Mouse (Mus musculus): ENCODE results near the gene Miox.
A peak's percentile ranks its signal among the peaks of the same experiment; 100 is the strongest.

Miox gene

GRCm38 (mm10) chr15:89321264-89321663 lies 12.9 kb upstream of the Miox start:
- DNase-seq = no peak

- DNase-seq = no peak
These were observed 11.3 kb upstream of the Miox start, which contains the start of gene Adm2 for GRCm38 (mm10) chr15:89322670-89323522. Gene Adm2, plus strand, starts transcription at chr15:89322720.

- no peak for DNase-seq
These were observed 10.5 kb upstream of the Miox start for GRCm38 (mm10) chr15:89323656-89324055.

GRCm38 (mm10) chr15:89326441-89326840 lies 7.8 kb upstream of the Miox start:
- no peak for DNase-seq

GRCm38 (mm10) chr15:89334774-89335537 lies 758 bp downstream of the Miox start:
- DNase-seq = no peak

GRCm38 (mm10) chr15:89336422-89336821 lies 2.2 kb downstream of the Miox start:
- no peak for DNase-seq

- DNase-seq = no peak
These were observed 5.5 kb downstream of the Miox start for GRCm38 (mm10) chr15:89339696-89340095.

- DNase-seq = no peak
These were observed 5.9 kb downstream of the Miox start for GRCm38 (mm10) chr15:89340136-89340535.

GRCm38 (mm10) chr15:89341678-89342077 lies 7.5 kb downstream of the Miox start:
- no peak for DNase-seq

GRCm38 (mm10) chr15:89343325-89343724 lies 9.1 kb downstream of the Miox start:
- DNase-seq = peak; percentile 36

- peak; percentile 45 for DNase-seq
These were observed 16.2 kb downstream of the Miox start for GRCm38 (mm10) chr15:89350447-89350846.

GRCm38 (mm10) chr15:89351302-89351701 lies 17.1 kb downstream of the Miox start:
- DNase-seq = no peak

GRCm38 (mm10) chr15:89352054-89352453 lies 17.9 kb downstream of the Miox start:
- DNase-seq = no peak

GRCm38 (mm10) chr15:89352795-89353194 lies 18.6 kb downstream of the Miox start:
- DNase-seq = no peak

GRCm38 (mm10) chr15:89353837-89354236 lies 19.6 kb downstream of the Miox start:
- no peak for DNase-seq

GRCm38 (mm10) chr15:89354455-89354854 lies 20.3 kb downstream of the Miox start:
- no peak for DNase-seq

GRCm38 (mm10) chr15:89355241-89356187 lies 21.3 kb downstream of the Miox start, which contains the start of the genes Lmf2 and Ncaph2:
Gene Lmf2, minus strand, starts transcription at chr15:89355659.
Gene Ncaph2, plus strand, starts transcription at chr15:89355719.
- DNase-seq = peak; percentile 97

- DNase-seq = peak; percentile 79
These were observed 22.2 kb downstream of the Miox start for GRCm38 (mm10) chr15:89356372-89356771.

GRCm38 (mm10) chr15:89358784-89359183 lies 24.6 kb downstream of the Miox start:
- no peak for DNase-seq

- peak; percentile 85 for DNase-seq
These were observed 28.9 kb downstream of the Miox start for GRCm38 (mm10) chr15:89363051-89363450.

- no peak for DNase-seq
These were observed 30.9 kb downstream of the Miox start for GRCm38 (mm10) chr15:89365141-89365551.

GRCm38 (mm10) chr15:89372068-89372467 lies 37.9 kb downstream of the Miox start:
- no peak for DNase-seq

- no peak for DNase-seq
These were observed 38.3 kb downstream of the Miox start for GRCm38 (mm10) chr15:89372536-89372935.
